Mouse (Mus musculus): ENCODE results near the gene Cct7. TPM values are rescaled to one million over a fixed set of nuclear protein-coding genes. Genes with fewer than 3 reads are reported as not detected.

Cct7 gene
- polyA plus RNA-seq, 1 experiment from 2014 or later = 395 TPM

DNA sequence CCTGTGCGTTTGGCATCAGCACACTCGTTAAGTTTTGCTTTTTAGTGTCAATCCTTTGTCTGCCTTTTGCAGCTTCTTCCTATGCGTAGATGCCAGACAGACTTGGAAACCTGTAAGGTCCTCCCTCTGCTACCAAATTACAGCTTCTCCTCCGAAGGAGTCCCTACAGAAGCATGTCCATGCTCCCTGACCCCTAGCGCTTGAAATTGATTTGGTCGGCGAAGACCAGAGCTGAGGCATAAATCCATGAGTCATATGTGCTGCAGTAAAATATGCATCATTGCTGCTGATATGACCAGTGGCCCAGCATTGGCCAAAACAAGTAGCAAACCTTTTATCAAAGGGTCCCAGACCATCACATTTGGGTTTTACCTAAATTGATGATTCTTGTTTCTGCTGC lies 1.5 kb downstream of the Cct7 start:
- H3K27ac ChIP-seq (ENCODE audit: poor library complexity, severe bottlenecking) = 0 out of 2 replicates have a peak overlapping the region, but pooled peaks have one; percentile 93
- H3K27me3 ChIP-seq (replicated peaks) = no peaks in the 10 kb centered on the region
- H3K9me3 ChIP-seq (replicated peaks) = no peaks in the 10 kb centered on the region
- peaks cover 9% of the 10 kb centered on the region for H3K36me3 ChIP-seq
- H3K4me3 ChIP-seq = peak overlapping the region; percentile 80
- peak overlapping the region; percentile 96 for H3K4me2 ChIP-seq
- peak overlapping the region; percentile 94 for H3K9ac ChIP-seq
- WGBS = 14% methylated on average over 7 of the region's 7 CpGs
- peaks cover 41% of the 10 kb centered on the region for H3K4me1 ChIP-seq (replicated peaks)
- no peak for ATAC-seq (ENCODE audit: insufficient number of reproducible peaks, low FRiP score)

DNA sequence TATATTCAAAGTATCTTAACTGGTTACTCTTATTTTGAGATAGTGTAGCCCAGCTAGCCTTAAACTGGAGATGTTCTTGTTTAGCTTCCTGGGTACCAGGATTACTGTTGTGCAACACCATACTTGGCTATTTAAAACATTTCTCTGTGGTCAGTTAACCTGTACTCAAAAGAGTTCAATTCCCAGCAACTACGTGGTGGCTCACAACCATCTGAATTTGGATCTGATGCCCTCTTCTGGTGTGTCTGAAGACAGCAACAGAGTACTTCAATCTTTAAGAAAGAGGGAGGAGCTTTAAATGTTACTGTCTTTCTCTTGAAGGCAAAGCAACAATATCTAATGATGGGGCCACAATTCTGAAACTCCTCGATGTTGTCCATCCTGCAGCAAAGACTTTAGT lies 8.3 kb downstream of the Cct7 start:
- Histone ChIP-seq H3K9ac (no peak overlapping the region), H3K4me2 (no peak overlapping the region), H3K9me3 (replicated peaks) (no peaks in the 10 kb centered on the region), H3K27me3 (replicated peaks) (no peaks in the 10 kb centered on the region), H3K27ac (ENCODE audit: poor library complexity, severe bottlenecking) (no peak overlapping the region), H3K4me3 (no peak overlapping the region), H3K36me3 (peaks cover 70% of the 10 kb centered on the region), H3K4me1 (replicated peaks) (peaks cover 16% of the 10 kb centered on the region)
- no peak for ATAC-seq (ENCODE audit: insufficient number of reproducible peaks, low FRiP score)
- WGBS = 90% methylated on average over 2 of the region's 2 CpGs

DNA sequence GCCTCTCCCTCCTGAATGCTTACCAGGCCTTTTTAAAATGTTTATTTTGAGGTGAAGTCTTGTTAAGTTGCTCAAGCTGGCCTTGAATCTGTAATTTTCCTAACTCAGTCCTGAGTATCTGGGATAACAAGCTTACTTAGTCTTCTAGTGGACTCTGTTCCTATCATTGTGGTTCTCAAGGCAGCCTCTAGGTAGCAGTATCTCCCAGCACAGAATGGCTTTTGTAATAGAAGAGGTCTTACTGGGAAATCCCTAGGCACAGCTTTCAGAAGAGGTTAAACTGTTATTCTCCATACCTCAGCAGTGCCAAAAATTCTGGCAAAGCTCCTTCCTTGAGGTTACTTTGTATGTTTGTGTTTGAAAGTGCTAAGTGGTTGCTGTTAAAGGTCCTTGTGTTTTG lies 14.1 kb downstream of the Cct7 start:
- no peaks in the 10 kb centered on the region for H3K27me3 ChIP-seq (replicated peaks)
- H3K27ac ChIP-seq (ENCODE audit: poor library complexity, severe bottlenecking) = no peak overlapping the region
- H3K4me3 ChIP-seq = no peak overlapping the region
- peaks cover 91% of the 10 kb centered on the region for H3K36me3 ChIP-seq
- no peak overlapping the region for H3K4me2 ChIP-seq
- H3K4me1 ChIP-seq (replicated peaks) = no peaks in the 10 kb centered on the region
- H3K9ac ChIP-seq = no peak overlapping the region
- ATAC-seq (ENCODE audit: insufficient number of reproducible peaks, low FRiP score) = no peak
- no peaks in the 10 kb centered on the region for H3K9me3 ChIP-seq (replicated peaks)

DNA sequence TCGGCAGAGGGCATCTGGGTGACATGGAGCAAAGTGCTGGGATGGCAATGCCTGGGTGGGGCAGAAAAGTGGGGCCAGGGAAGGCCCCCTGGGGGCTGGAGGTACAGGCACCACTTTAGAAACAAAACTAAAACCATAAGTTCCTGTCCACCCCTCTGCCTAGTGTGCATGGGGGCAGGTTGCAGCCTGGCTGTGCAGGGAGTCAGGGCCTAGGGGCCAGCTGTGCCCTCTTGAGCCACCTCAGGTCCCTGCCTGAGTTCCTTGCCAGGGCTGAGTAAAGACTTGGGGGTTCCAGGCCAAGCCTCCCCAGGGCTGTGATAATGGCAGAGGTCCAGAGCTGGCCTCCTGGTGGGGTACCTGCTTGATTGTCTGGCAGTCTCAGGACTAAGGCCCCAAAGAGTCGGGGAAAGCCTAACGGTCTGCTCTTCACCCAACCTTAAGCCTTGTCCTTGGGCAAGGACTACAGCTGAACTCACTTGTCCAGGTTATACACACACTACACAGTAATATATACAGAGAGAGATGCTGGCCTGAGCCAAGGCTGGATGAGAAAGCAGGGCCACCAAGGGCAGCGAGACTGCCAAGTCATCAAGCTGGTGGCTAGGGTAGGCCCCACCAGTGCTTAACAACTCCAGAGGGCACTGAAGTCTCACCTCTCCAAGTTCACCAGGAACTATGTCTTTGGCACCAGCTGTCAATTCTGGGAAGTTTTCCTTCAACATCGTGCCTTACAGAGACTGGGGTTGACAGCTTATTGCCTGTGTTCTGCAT lies 18.5 kb downstream of the Cct7 start:
- peaks cover 28% of the 10 kb centered on the region; the same call in 1 of the 2 replicates for H3K27me3 ChIP-seq (replicated peaks)
- H3K36me3 ChIP-seq = peaks cover 47% of the 10 kb centered on the region
- no peak overlapping the region for H3K4me2 ChIP-seq
- ATAC-seq (ENCODE audit: insufficient number of reproducible peaks, low FRiP score) = no peak
- no peak overlapping the region for H3K4me3 ChIP-seq
- 71% methylated on average over 5 of the region's 5 CpGs for WGBS
- no peak overlapping the region for H3K9ac ChIP-seq
- no peak overlapping the region for H3K27ac ChIP-seq (ENCODE audit: poor library complexity, severe bottlenecking)
- H3K9me3 ChIP-seq (replicated peaks) = no peaks in the 10 kb centered on the region
- H3K4me1 ChIP-seq (replicated peaks) = no peaks in the 10 kb centered on the region

DNA sequence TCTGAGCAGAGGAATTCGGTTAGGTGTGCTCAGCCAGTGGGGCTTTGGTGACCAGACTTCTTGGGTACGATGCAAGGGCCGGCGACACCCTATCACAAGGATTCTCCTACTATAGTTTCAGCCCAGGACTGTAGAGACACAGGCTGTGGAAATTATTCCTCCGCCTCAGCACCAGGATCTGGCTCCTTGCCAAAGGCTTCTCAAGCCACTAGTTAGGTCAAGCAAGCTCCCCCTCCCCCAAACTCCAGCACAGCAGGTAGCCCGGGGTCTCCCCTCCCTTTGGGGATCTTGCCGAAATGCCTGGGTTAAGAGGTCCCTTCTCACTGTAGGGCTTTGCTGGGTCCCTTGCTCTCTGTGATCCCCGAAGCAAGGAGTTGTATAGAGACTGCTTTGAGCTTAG lies 20.6 kb downstream of the Cct7 start:
- H3K4me3 ChIP-seq = no peak overlapping the region
- no peak overlapping the region for H3K4me2 ChIP-seq
- no peak for ATAC-seq (ENCODE audit: insufficient number of reproducible peaks, low FRiP score)
- peaks cover 26% of the 10 kb centered on the region for H3K36me3 ChIP-seq
- H3K27ac ChIP-seq (ENCODE audit: poor library complexity, severe bottlenecking) = no peak overlapping the region
- no peak overlapping the region for H3K9ac ChIP-seq
- WGBS = 50% methylated on average over 8 of the region's 8 CpGs
- H3K9me3 ChIP-seq (replicated peaks) = no peaks in the 10 kb centered on the region
- H3K4me1 ChIP-seq (replicated peaks) = no peaks in the 10 kb centered on the region
- peaks cover 48% of the 10 kb centered on the region for H3K27me3 ChIP-seq (replicated peaks)

DNA sequence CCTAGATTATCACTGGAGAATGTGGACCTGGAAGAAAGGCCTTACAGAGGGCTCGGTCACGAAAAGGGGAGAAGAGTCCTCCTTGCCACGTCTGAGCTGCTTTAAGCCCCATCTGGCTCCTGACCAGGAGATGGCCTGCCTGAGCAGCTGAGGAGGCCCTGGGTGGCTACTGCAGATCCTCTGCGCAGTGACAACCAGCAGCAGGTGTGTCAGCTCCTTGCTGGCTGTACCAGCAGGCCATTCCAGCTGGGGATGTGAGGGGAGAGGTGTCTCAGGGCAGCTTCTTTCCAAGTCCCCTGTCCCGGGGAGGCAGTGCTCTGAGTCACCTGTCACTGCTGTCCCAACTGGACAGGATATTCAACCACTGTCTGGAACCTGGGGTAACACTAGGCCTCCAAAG lies 21.2 kb downstream of the Cct7 start:
- Histone ChIP-seq H3K36me3 (peaks cover 20% of the 10 kb centered on the region), H3K9me3 (replicated peaks) (no peaks in the 10 kb centered on the region), H3K4me2 (no peak overlapping the region), H3K27ac (ENCODE audit: poor library complexity, severe bottlenecking) (no peak overlapping the region), H3K4me3 (no peak overlapping the region), H3K9ac (no peak overlapping the region), H3K27me3 (replicated peaks) (peaks cover 54% of the 10 kb centered on the region), H3K4me1 (replicated peaks) (no peaks in the 10 kb centered on the region)
- 52% methylated on average over 5 of the region's 5 CpGs for WGBS
- ATAC-seq (ENCODE audit: insufficient number of reproducible peaks, low FRiP score) = no peak

DNA sequence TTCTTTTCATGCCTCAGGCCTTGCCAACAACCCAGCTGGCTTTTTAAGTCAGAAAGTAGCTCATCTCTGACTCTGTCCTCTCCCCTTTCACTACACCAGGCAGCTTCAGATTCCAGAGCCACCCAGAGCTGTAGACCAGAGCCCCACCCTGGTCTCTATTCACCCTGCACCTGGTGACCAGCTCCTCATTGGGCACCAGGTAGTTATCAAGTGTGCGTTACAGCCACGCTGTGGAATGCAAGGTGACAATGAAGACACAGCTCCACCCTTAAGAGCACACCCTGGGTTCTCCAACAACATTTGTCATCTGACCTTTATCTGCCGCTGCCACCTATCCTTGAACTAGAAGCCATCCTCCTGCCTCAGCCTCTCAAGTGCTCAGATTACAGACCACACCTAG lies 24.3 kb downstream of the Cct7 start:
- Histone ChIP-seq H3K4me1 (replicated peaks) (no peaks in the 10 kb centered on the region), H3K4me3 (no peak overlapping the region), H3K27me3 (replicated peaks) (peaks cover 83% of the 10 kb centered on the region), H3K9me3 (replicated peaks) (no peaks in the 10 kb centered on the region), H3K9ac (no peak overlapping the region), H3K36me3 (no peaks in the 10 kb centered on the region), H3K4me2 (no peak overlapping the region), H3K27ac (ENCODE audit: poor library complexity, severe bottlenecking) (no peak overlapping the region)
- 84% methylated on average over 3 of the region's 3 CpGs for whole genome bisulfite sequencing
- ATAC-seq (ENCODE audit: insufficient number of reproducible peaks, low FRiP score) = no peak

DNA sequence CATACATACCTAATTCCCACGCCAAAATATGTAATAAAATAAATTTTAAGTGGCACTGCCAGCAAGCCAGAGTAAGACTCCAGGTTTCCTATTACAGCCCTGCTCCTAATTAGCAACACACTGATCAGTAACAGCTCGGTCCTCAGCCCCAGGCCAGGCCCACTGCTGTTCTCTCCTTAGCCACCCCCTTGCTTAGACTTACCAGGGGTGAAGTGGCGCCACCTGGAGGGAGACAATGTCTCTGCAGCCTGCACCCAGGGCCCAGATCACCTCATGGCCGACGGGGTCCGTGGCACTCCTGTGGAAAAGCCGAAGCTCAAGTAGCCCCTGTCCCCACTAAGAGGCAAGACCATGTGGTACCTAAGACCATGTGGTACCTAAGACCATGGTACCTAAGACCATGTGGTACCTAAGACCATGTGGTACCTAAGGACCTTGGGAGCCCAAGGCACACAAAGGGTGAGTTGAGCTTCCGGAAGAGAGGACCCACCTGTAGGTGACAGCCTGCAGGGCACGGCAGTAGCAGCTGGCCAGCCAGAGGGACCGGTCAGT lies 26.1 kb downstream of the Cct7 start:
- Histone ChIP-seq H3K4me1 (replicated peaks) (no peaks in the 10 kb centered on the region), H3K4me2 (no peak overlapping the region), H3K9me3 (replicated peaks) (peaks cover 5% of the 10 kb centered on the region; the same call in 1 of the 2 replicates), H3K4me3 (no peak overlapping the region), H3K9ac (no peak overlapping the region), H3K27ac (ENCODE audit: poor library complexity, severe bottlenecking) (no peak overlapping the region), H3K36me3 (no peaks in the 10 kb centered on the region), H3K27me3 (replicated peaks) (peaks cover 98% of the 10 kb centered on the region)
- ATAC-seq (ENCODE audit: insufficient number of reproducible peaks, low FRiP score) = no peak
- 25% methylated on average over 10 of the region's 10 CpGs for whole genome bisulfite sequencing

DNA sequence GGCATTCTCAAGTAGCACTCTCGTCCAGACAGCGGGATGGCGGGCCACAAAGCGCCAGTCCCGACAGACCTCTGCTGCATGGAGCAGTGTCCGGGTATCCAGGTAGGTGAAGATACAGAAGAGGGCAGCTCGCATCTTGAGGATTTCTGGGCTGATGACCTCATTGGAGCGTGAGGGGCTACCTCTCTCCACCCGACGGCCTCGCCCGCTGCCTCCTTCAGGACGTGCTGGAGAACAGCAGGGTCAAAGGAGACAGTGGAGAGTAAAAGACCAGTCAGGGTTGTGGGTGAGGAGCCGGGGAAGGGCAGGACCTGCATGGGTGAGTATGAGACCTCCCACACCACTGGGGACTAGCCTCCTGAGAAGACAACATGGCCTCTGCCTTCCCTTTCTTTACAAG lies 27.1 kb downstream of the Cct7 start:
- no peaks in the 10 kb centered on the region for H3K4me1 ChIP-seq (replicated peaks)
- WGBS = 30% methylated on average over 14 of the region's 14 CpGs
- no peak overlapping the region for H3K4me3 ChIP-seq
- no peak overlapping the region for H3K9ac ChIP-seq
- no peaks in the 10 kb centered on the region for H3K36me3 ChIP-seq
- H3K27ac ChIP-seq (ENCODE audit: poor library complexity, severe bottlenecking) = no peak overlapping the region
- no peak overlapping the region for H3K4me2 ChIP-seq
- H3K9me3 ChIP-seq (replicated peaks) = peaks cover 5% of the 10 kb centered on the region; the same call in 1 of the 2 replicates
- H3K27me3 ChIP-seq (replicated peaks) = peaks cover 98% of the 10 kb centered on the region
- ATAC-seq (ENCODE audit: insufficient number of reproducible peaks, low FRiP score) = no peak

DNA sequence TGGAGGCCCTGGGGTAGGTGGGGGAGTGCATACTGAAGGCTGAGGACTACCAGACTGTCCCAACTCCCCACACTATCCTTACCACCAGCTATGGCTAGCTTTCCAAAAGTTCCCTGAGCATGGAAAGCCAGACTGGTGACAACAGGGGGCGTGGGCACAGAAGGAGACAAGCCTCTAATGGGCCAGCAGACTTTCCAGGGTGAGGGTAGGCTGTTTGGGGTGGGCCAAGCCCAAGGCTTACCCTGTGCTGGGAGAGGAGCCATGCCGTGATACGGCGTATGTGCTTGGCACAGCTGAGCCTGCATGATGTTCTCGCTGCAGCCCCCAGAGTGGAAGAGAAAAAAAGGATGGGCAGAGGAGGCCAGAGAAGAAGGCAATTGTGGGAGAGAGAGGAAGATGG lies 28.7 kb downstream of the Cct7 start:
- Histone ChIP-seq H3K27me3 (replicated peaks) (peaks cover 98% of the 10 kb centered on the region), H3K4me2 (no peak overlapping the region), H3K9ac (no peak overlapping the region), H3K4me3 (no peak overlapping the region), H3K27ac (ENCODE audit: poor library complexity, severe bottlenecking) (no peak overlapping the region), H3K36me3 (no peaks in the 10 kb centered on the region), H3K9me3 (replicated peaks) (peaks cover 5% of the 10 kb centered on the region; the same call in 1 of the 2 replicates), H3K4me1 (replicated peaks) (peaks cover 9% of the 10 kb centered on the region)
- no peak for ATAC-seq (ENCODE audit: insufficient number of reproducible peaks, low FRiP score)
- WGBS = 75% methylated on average over 5 of the region's 5 CpGs

DNA sequence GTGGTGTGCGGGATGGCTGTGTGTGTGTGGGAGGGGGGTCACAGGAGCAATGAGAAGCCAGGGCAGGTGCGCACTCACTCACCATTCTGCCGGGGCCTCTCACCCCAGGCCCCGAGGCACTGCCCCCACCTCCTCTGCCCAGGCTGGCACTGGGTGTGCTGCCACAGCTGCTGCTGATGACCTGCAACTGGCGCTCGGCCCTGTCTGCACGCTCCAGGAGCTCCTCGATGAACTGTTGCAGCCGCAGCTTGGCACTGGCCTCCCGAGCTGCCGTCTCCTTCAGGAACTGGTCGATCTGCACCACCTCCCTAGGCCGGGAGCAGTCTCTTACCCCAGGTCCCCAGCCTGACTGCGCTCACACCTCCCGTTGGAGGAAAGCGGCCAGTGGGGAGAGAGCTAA lies 29.4 kb downstream of the Cct7 start:
- Histone ChIP-seq H3K9me3 (replicated peaks) (peaks cover 5% of the 10 kb centered on the region; the same call in 1 of the 2 replicates), H3K4me2 (no peak overlapping the region), H3K27ac (ENCODE audit: poor library complexity, severe bottlenecking) (no peak overlapping the region), H3K4me3 (no peak overlapping the region), H3K4me1 (replicated peaks) (peaks cover 9% of the 10 kb centered on the region), H3K9ac (no peak overlapping the region), H3K27me3 (replicated peaks) (peaks cover 98% of the 10 kb centered on the region), H3K36me3 (no peaks in the 10 kb centered on the region)
- no peak for ATAC-seq (ENCODE audit: insufficient number of reproducible peaks, low FRiP score)
- WGBS = 54% methylated on average over 16 of the region's 16 CpGs

Measured in heart, embryonic 12.5 days (tissue).